Mouse (Mus musculus) limb, embryonic 14.5 days (tissue): ENCODE measurements around the gene Adat1. TPM values are rescaled to one million over a fixed set of nuclear protein-coding genes. Genes with fewer than 3 reads are reported as not detected.
A peak's percentile ranks its signal among the peaks of the same experiment; 100 is the strongest.

Experiments
- ATAC-seq: fragments of 200-750 bp; cut with Nextera tagmentation; 2 replicates; pipeline ENCODE4 v1.8.0; 2017; ENCODE audit warnings: low read depth, moderate number of reproducible peaks, moderate TSS enrichment; ENCODE audit not compliant: low FRiP score
- DNase-seq: peaks from one replicate; pipeline ENCODE4 v3.0.0-alpha.2; 2015; ENCODE audit warnings: low spot score
- H3K27ac ChIP-seq: fragments of 300-500 bp; sonication (generic); replicated peaks from 2 replicates; pipeline ENCODE4 v1.5.1; 2014; ENCODE audit warnings: low read depth, mild to moderate bottlenecking, low read length, moderate library complexity, mixed read lengths
- H3K27me3 ChIP-seq: fragments of 300-500 bp; sonication (generic); 2 replicates; pipeline ENCODE4 v1.6.1; 2014; ENCODE audit warnings: low read length, mixed read lengths; ENCODE audit not compliant: control insufficient read depth, insufficient read depth
- H3K36me3 ChIP-seq: fragments of 300-500 bp; sonication (generic); 2 replicates; pipeline ENCODE4 v1.6.1; 2014; ENCODE audit warnings: mild to moderate bottlenecking, low read length, moderate library complexity, mixed read lengths; ENCODE audit not compliant: control insufficient read depth, insufficient read depth
- H3K4me1 ChIP-seq: fragments of 300-500 bp; sonication (generic); 2 replicates; pipeline ENCODE4 v1.6.1; 2014; ENCODE audit warnings: antibody characterized with exemption, low read length, mixed read lengths; ENCODE audit not compliant: control insufficient read depth, insufficient read depth
- H3K4me2 ChIP-seq: fragments of 300-500 bp; sonication (generic); replicated peaks from 2 replicates; pipeline ENCODE4 v1.6.1; 2014; ENCODE audit warnings: low read depth, mild to moderate bottlenecking, low read length, moderate library complexity; ENCODE audit not compliant: severe bottlenecking
- H3K4me3 ChIP-seq: fragments of 300-500 bp; sonication (generic); replicated peaks from 2 replicates; pipeline ENCODE4 v1.5.1; 2014; ENCODE audit warnings: low read length
- H3K9ac ChIP-seq: fragments of 300-500 bp; sonication (generic); 2 replicates; pipeline ENCODE4 v1.6.1; 2014; ENCODE audit warnings: mild to moderate bottlenecking, low read depth, low read length, moderate library complexity; ENCODE audit not compliant: severe bottlenecking
- H3K9me3 ChIP-seq: fragments of 300-500 bp; sonication (generic); 2 replicates; pipeline ENCODE4 v1.6.1; 2016; ENCODE audit warnings: low read length; ENCODE audit not compliant: control insufficient read depth
- POLR2A ChIP-seq: fragments of 200-500 bp; IDR thresholded peaks from 2 replicates; pipeline ENCODE4 v1.8.0; 2012; ENCODE audit warnings: inconsistent platforms, mild to moderate bottlenecking, moderate library complexity, borderline replicate concordance; ENCODE audit not compliant: insufficient read depth, insufficient read length; ENCODE audit errors: extremely low read depth
- WGBS: fragments of 180-500 bp; shearing (Covaris S2); extraction: QIAGEN DNeasy Blood & Tissue Kit; methylation state at CpG from one replicate; pipeline ENCODE4 v1.1.7; 2014; 5-methylcytosine and 5-hydroxymethylcytosine counted together
- polyA plus RNA-seq, 2 experiments: library from polyadenylated mRNA; depleted of rRNA in 1 of 2; stranded (reverse) in 1 of 2; unstranded in 1 of 2; fragments of >200 nt; fragmentation: Nextera tagmentation in 1 of 2; extraction: Ambion mirVana in 1 of 2; gene quantifications; 2 replicates each; pipeline versions ENCODE4 v1.2.1 to v1.2.3; 2012 to 2014

The Adat1 gene
- polyA plus RNA-seq (2012; rRNA removed) = 11.4 and 12.2 TPM in 2 replicates
- 6.1 and 6.8 TPM in 2 replicates for polyA plus RNA-seq (2014; fragmentation: Nextera tagmentation; extraction: Ambion mirVana)

DNA sequence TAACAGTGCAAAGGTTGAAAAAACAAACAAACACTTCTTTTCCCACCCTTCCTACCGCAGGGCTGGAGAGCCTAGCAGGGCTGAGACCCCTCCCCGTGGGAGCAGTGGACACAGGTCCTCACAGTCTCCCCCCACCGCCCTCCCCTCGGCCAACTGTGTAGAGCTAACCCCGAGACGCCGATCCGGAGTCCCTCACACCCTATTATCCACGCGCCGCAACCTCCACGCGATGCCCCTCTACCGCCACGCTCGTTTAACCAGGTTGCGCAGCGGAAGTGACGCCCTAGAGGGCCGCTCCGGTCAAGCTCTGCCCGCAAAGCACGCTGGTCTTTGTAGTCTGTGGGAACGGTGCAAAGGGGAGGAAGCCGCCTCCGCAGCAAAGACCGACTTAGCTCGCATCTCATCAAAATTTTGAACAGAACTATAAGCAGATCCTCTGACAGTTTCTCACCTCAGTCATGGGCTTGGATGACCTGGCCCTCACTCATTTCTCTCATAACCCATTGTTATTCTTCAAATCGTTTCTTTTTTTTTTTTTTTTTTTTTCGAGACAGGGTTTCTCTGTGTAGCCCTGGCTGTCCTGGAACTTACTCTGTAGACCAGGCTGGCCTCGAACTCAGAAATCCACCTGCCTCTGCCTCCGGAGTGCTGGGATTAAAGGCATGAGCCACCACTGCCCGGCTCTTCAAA, at the start of gene Adat1:
Adat1 (minus strand) TSS at position 290 of the 690 bp plus-strand sequence.
- Histone ChIP-seq H3K27me3 (no peaks in the 10 kb centered on the region), H3K4me3 (peak within 1 kb of the TSS; percentile 82), H3K9me3 (no peaks in the 10 kb centered on the region), H3K36me3 (peaks cover 63% of the 10 kb centered on the region), H3K4me2 (peak within 1 kb of the TSS; percentile 50), H3K4me1 (0 out of 2 replicates have a peak, but pooled peaks cover 3% of the 10 kb centered on the region), H3K27ac (no peak within 1 kb of the TSS), H3K9ac (peak within 1 kb of the TSS; percentile 68)
- DNase-seq (peak; percentile 91), ATAC-seq (peak; percentile 96)
- 6% methylated on average over 32 of the region's 33 CpGs for WGBS
- 0 out of 2 replicates have a peak, but pooled peaks have one; percentile 46 for TF ChIP-seq POLR2A

DNA sequence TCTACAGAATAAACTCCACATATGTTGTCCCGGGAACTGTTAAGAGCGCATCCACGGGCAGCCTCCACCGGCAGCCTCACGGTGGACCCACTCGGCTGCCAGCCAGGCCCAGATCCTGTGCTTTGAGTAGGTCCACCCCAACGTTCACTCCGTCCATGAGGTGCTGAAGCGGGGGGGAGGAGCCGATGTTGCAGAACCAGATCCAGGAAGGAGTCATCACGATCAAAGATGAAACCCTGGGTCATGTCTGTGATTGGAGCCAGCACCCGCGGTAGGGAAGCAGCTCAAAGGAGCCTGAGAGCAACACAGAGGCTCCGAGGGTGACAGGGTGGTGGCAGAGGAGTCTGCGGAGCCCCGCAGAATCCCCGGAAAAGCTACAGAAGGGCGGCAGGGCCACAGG, 45.4 kb upstream of the Adat1 start:
- TF ChIP-seq POLR2A = no peak
- WGBS = 79% methylated on average over 18 of the region's 18 CpGs
- no peaks in the 10 kb centered on the region for H3K9me3 ChIP-seq
- H3K4me3 ChIP-seq = no peak overlapping the region
- H3K9ac ChIP-seq = no peak overlapping the region
- no peaks in the 10 kb centered on the region; the same call in 1 of the 2 replicates for H3K4me1 ChIP-seq
- H3K4me2 ChIP-seq = no peak overlapping the region
- no peak overlapping the region for H3K27ac ChIP-seq
- H3K36me3 ChIP-seq = no peaks in the 10 kb centered on the region
- ATAC-seq = no peak
- no peak for DNase-seq
- H3K27me3 ChIP-seq = no peaks in the 10 kb centered on the region

- DNase-seq = peak; percentile 72
- no peaks in the 10 kb centered on the region for H3K36me3 ChIP-seq
- H3K4me2 ChIP-seq = no peak overlapping the region
- H3K4me3 ChIP-seq = no peak overlapping the region
- TF ChIP-seq POLR2A = no peak
- no peak overlapping the region for H3K27ac ChIP-seq
- no peaks in the 10 kb centered on the region for H3K9me3 ChIP-seq
- H3K4me1 ChIP-seq = no peaks in the 10 kb centered on the region; the same call in 1 of the 2 replicates
- H3K27me3 ChIP-seq = no peaks in the 10 kb centered on the region
- 10% methylated on average over 8 of the region's 8 CpGs for WGBS
- H3K9ac ChIP-seq = no peak overlapping the region
- no peak for ATAC-seq
These were observed 42.5 kb upstream of the Adat1 start for GRCm38 (mm10) chr8:112034603-112035002.

DNA sequence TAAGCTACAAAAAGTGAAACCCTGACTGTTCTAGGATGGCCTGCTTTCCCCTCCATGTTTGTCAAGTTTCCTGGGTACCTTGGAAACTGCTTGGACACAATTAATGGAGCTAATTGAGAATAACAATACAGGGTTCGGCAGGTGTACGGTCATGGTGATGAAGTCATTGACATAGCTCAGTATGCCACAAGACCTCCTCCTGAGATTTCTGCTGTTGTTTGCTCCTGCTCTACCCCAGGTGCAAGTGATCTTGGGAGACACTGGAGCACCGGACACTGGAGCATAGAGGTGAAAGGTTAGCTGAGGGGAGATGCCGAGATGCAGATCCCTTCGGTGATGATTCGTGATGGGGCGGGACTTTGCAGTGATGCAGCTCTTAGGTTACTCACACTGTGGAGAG, 41.0 kb upstream of the Adat1 start:
- Histone ChIP-seq H3K27me3 (no peaks in the 10 kb centered on the region), H3K4me2 (no peak overlapping the region), H3K4me1 (no peaks in the 10 kb centered on the region; the same call in 1 of the 2 replicates), H3K9ac (no peak overlapping the region), H3K27ac (no peak overlapping the region), H3K4me3 (no peak overlapping the region), H3K9me3 (no peaks in the 10 kb centered on the region), H3K36me3 (no peaks in the 10 kb centered on the region)
- 53% methylated on average over 7 of the region's 7 CpGs for WGBS
- DNase-seq (no peak), ATAC-seq (no peak)
- TF ChIP-seq POLR2A = no peak

- Histone ChIP-seq H3K27me3 (no peaks in the 10 kb centered on the region), H3K9ac (no peak overlapping the region), H3K27ac (no peak overlapping the region), H3K36me3 (no peaks in the 10 kb centered on the region), H3K9me3 (no peaks in the 10 kb centered on the region), H3K4me3 (no peak overlapping the region), H3K4me1 (no peaks in the 10 kb centered on the region; the same call in 1 of the 2 replicates), H3K4me2 (no peak overlapping the region)
- WGBS = 62% methylated on average over 6 of the region's 6 CpGs
- ATAC-seq = no peak
- DNase-seq = no peak
- TF ChIP-seq POLR2A = no peak
These were observed 38.6 kb upstream of the Adat1 start for GRCm38 (mm10) chr8:112030663-112031062.
